Mouse (Mus musculus): Measurements from ENCODE around the gene Kdr. TPM values are rescaled to one million over a fixed set of nuclear protein-coding genes. Genes with fewer than 3 reads are reported as not detected.

Gene Kdr
- polyA plus RNA-seq (2014; fragmentation: Nextera tagmentation; extraction: Ambion mirVana) = 28.0 and 31.2 TPM in 2 replicates

GRCm38 (mm10) chr5:75978374-75979100 lies at the start of gene Kdr:
Kdr (minus strand) TSS chr5:75978458.
- Histone ChIP-seq H3K27me3 (replicated peaks; ENCODE audit: control insufficient read depth, insufficient read depth, low read length) (peaks cover 48% of the 10 kb centered on the region), H3K4me2 (peak within 1 kb of the TSS; percentile 94), H3K36me3 (ENCODE audit: control insufficient read depth, insufficient read depth, low read length) (no peaks in the 10 kb centered on the region), H3K4me1 (replicated peaks; ENCODE audit: control insufficient read depth, insufficient read depth, low read length) (peaks cover 11% of the 10 kb centered on the region), H3K27ac (ENCODE audit: low read depth, low read length) (0 out of 2 replicates have a peak within 1 kb of the TSS, but pooled peaks have one; percentile 19), H3K4me3 (ENCODE audit: low read depth, low read length) (peak within 1 kb of the TSS; percentile 64), H3K9me3 (ENCODE audit: control insufficient read depth, low read length) (no peaks in the 10 kb centered on the region), H3K9ac (ENCODE audit: low read depth, low read length) (peak within 1 kb of the TSS; percentile 62)
- DNase-seq (ENCODE audit: low spot score) (peak; percentile 78), ATAC-seq (replicated peaks; ENCODE audit: low FRiP score) (peak; percentile 74)
- under 1% methylated on average over 36 of the region's 37 CpGs for WGBS

GRCm38 (mm10) chr5:76026805-76027204 lies 48.5 kb upstream of the Kdr start:
- H3K4me3 ChIP-seq (ENCODE audit: low read depth, low read length) = no peak overlapping the region
- no peaks in the 10 kb centered on the region for H3K36me3 ChIP-seq (ENCODE audit: control insufficient read depth, insufficient read depth, low read length)
- ATAC-seq (replicated peaks; ENCODE audit: low FRiP score) (no peak), DNase-seq (ENCODE audit: low spot score) (no peak)
- H3K9me3 ChIP-seq (ENCODE audit: control insufficient read depth, low read length) = no peaks in the 10 kb centered on the region
- H3K4me2 ChIP-seq = no peak overlapping the region
- H3K4me1 ChIP-seq (replicated peaks; ENCODE audit: control insufficient read depth, insufficient read depth, low read length) = peaks cover 9% of the 10 kb centered on the region
- no peaks in the 10 kb centered on the region for H3K27me3 ChIP-seq (replicated peaks; ENCODE audit: control insufficient read depth, insufficient read depth, low read length)
- 72% methylated on average over 6 of the region's 6 CpGs for WGBS
- no peak overlapping the region for H3K9ac ChIP-seq (ENCODE audit: low read depth, low read length)
- H3K27ac ChIP-seq (ENCODE audit: low read depth, low read length) = no peak overlapping the region

- DNase-seq (ENCODE audit: low spot score) = no peak
- Histone ChIP-seq H3K4me3 (ENCODE audit: low read depth, low read length) (no peak overlapping the region), H3K4me1 (replicated peaks; ENCODE audit: control insufficient read depth, insufficient read depth, low read length) (peaks cover 9% of the 10 kb centered on the region), H3K9ac (ENCODE audit: low read depth, low read length) (no peak overlapping the region), H3K9me3 (ENCODE audit: control insufficient read depth, low read length) (no peaks in the 10 kb centered on the region), H3K36me3 (ENCODE audit: control insufficient read depth, insufficient read depth, low read length) (no peaks in the 10 kb centered on the region), H3K4me2 (no peak overlapping the region), H3K27ac (ENCODE audit: low read depth, low read length) (no peak overlapping the region), H3K27me3 (replicated peaks; ENCODE audit: control insufficient read depth, insufficient read depth, low read length) (no peaks in the 10 kb centered on the region)
- WGBS = 53% methylated on average over 4 of the region's 4 CpGs
- ATAC-seq (replicated peaks; ENCODE audit: low FRiP score) = no peak
Measured at GRCm38 (mm10) chr5:76025996-76026665, 47.9 kb upstream of the Kdr start.

- no peak for ATAC-seq (replicated peaks; ENCODE audit: low FRiP score)
- WGBS = 29% methylated on average over 14 of the region's 14 CpGs
- no peak overlapping the region for H3K4me2 ChIP-seq
- H3K27me3 ChIP-seq (replicated peaks; ENCODE audit: control insufficient read depth, insufficient read depth, low read length) = no peaks in the 10 kb centered on the region
- no peaks in the 10 kb centered on the region for H3K36me3 ChIP-seq (ENCODE audit: control insufficient read depth, insufficient read depth, low read length)
- no peak overlapping the region for H3K9ac ChIP-seq (ENCODE audit: low read depth, low read length)
- H3K4me1 ChIP-seq (replicated peaks; ENCODE audit: control insufficient read depth, insufficient read depth, low read length) = peaks cover 9% of the 10 kb centered on the region
- no peak overlapping the region for H3K27ac ChIP-seq (ENCODE audit: low read depth, low read length)
- H3K9me3 ChIP-seq (ENCODE audit: control insufficient read depth, low read length) = no peaks in the 10 kb centered on the region
- no peak for DNase-seq (ENCODE audit: low spot score)
- no peak overlapping the region for H3K4me3 ChIP-seq (ENCODE audit: low read depth, low read length)
Measured at GRCm38 (mm10) chr5:76023011-76023773, 44.9 kb upstream of the Kdr start.

GRCm38 (mm10) chr5:76022436-76022835 lies 44.2 kb upstream of the Kdr start:
- no peaks in the 10 kb centered on the region for H3K27me3 ChIP-seq (replicated peaks; ENCODE audit: control insufficient read depth, insufficient read depth, low read length)
- H3K27ac ChIP-seq (ENCODE audit: low read depth, low read length) = no peak overlapping the region
- 79% methylated on average over 6 of the region's 6 CpGs for WGBS
- no peaks in the 10 kb centered on the region for H3K9me3 ChIP-seq (ENCODE audit: control insufficient read depth, low read length)
- H3K36me3 ChIP-seq (ENCODE audit: control insufficient read depth, insufficient read depth, low read length) = no peaks in the 10 kb centered on the region
- no peak overlapping the region for H3K9ac ChIP-seq (ENCODE audit: low read depth, low read length)
- no peak for ATAC-seq (replicated peaks; ENCODE audit: low FRiP score)
- H3K4me3 ChIP-seq (ENCODE audit: low read depth, low read length) = no peak overlapping the region
- no peak for DNase-seq (ENCODE audit: low spot score)
- no peak overlapping the region for H3K4me2 ChIP-seq
- peaks cover 9% of the 10 kb centered on the region for H3K4me1 ChIP-seq (replicated peaks; ENCODE audit: control insufficient read depth, insufficient read depth, low read length)

GRCm38 (mm10) chr5:76018321-76018720 lies 40.1 kb upstream of the Kdr start:
- peaks cover 5% of the 10 kb centered on the region for H3K4me1 ChIP-seq (replicated peaks; ENCODE audit: control insufficient read depth, insufficient read depth, low read length)
- H3K9ac ChIP-seq (ENCODE audit: low read depth, low read length) = no peak overlapping the region
- no peak overlapping the region for H3K4me3 ChIP-seq (ENCODE audit: low read depth, low read length)
- no peak overlapping the region for H3K27ac ChIP-seq (ENCODE audit: low read depth, low read length)
- no peak for ATAC-seq (replicated peaks; ENCODE audit: low FRiP score)
- H3K9me3 ChIP-seq (ENCODE audit: control insufficient read depth, low read length) = no peaks in the 10 kb centered on the region
- H3K27me3 ChIP-seq (replicated peaks; ENCODE audit: control insufficient read depth, insufficient read depth, low read length) = no peaks in the 10 kb centered on the region
- no peak overlapping the region for H3K4me2 ChIP-seq
- no peak for DNase-seq (ENCODE audit: low spot score)
- no peaks in the 10 kb centered on the region for H3K36me3 ChIP-seq (ENCODE audit: control insufficient read depth, insufficient read depth, low read length)
- 68% methylated on average over 5 of the region's 5 CpGs for WGBS

- H3K4me2 ChIP-seq = no peak overlapping the region
- H3K36me3 ChIP-seq (ENCODE audit: control insufficient read depth, insufficient read depth, low read length) = no peaks in the 10 kb centered on the region
- no peaks in the 10 kb centered on the region for H3K4me1 ChIP-seq (replicated peaks; ENCODE audit: control insufficient read depth, insufficient read depth, low read length)
- no peak overlapping the region for H3K4me3 ChIP-seq (ENCODE audit: low read depth, low read length)
- 56% methylated on average over 8 of the region's 8 CpGs for WGBS
- H3K9me3 ChIP-seq (ENCODE audit: control insufficient read depth, low read length) = no peaks in the 10 kb centered on the region
- H3K9ac ChIP-seq (ENCODE audit: low read depth, low read length) = no peak overlapping the region
- H3K27me3 ChIP-seq (replicated peaks; ENCODE audit: control insufficient read depth, insufficient read depth, low read length) = no peaks in the 10 kb centered on the region
- no peak for ATAC-seq (replicated peaks; ENCODE audit: low FRiP score)
- no peak overlapping the region for H3K27ac ChIP-seq (ENCODE audit: low read depth, low read length)
- DNase-seq (ENCODE audit: low spot score) = no peak
Measured at GRCm38 (mm10) chr5:76016086-76016485, 37.8 kb upstream of the Kdr start.

- no peak for ATAC-seq (replicated peaks; ENCODE audit: low FRiP score)
- Histone ChIP-seq H3K27me3 (replicated peaks; ENCODE audit: control insufficient read depth, insufficient read depth, low read length) (no peaks in the 10 kb centered on the region), H3K27ac (ENCODE audit: low read depth, low read length) (peak overlapping the region; percentile 25; the same call in 1 of the 2 replicates), H3K4me1 (replicated peaks; ENCODE audit: control insufficient read depth, insufficient read depth, low read length) (no peaks in the 10 kb centered on the region), H3K36me3 (ENCODE audit: control insufficient read depth, insufficient read depth, low read length) (no peaks in the 10 kb centered on the region), H3K9me3 (ENCODE audit: control insufficient read depth, low read length) (no peaks in the 10 kb centered on the region), H3K4me3 (ENCODE audit: low read depth, low read length) (no peak overlapping the region), H3K9ac (ENCODE audit: low read depth, low read length) (no peak overlapping the region), H3K4me2 (no peak overlapping the region)
- 50% methylated on average over 7 of the region's 7 CpGs for WGBS
- no peak for DNase-seq (ENCODE audit: low spot score)
Measured at GRCm38 (mm10) chr5:76013881-76014431, 35.7 kb upstream of the Kdr start.
